Mouse (Mus musculus): ENCODE measurements at regions not wholly inside any gene's neighbourhood (a gene's known extent, or its start where the extent isn't known, plus 50 kb on each side); places are given as distances from the start of the nearest gene placed in this dataset.
A peak's percentile ranks its signal among the peaks of the same experiment; 100 is the strongest.
"Not testable (repeated sequence)": the region's sequence is repeated elsewhere in the genome, so short reads cannot be mapped to it uniquely, and the experiment has no call there.

GRCm38 (mm10) chr6:19855476-19855875 lies 989.4 kb downstream of the Ankrd7 start:
- DNase-seq (ENCODE audit: low spot score in 2 of 2) = not testable (repeated sequence)

DNA sequence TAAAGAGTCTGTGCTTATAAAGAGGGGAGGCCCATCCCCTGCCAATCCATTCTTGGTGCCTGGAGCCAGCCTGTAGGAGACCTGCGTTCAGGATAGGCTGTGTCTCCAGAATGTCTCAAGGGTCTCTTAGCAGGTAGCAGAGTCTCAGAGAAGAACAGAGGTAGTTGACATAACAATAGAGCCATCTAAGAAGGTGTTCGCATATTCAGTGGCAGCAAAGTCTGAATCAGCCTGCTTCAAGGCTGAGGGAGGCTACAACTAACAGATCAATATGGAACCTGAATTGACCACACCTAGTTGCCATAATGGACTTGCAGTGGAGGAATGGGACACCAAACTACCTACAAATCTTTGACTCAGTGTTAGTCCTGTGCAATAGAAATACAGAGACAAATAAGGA lies 998.0 kb downstream of the Ankrd7 start:
- DNase-seq (ENCODE audit: low spot score in 2 of 2) = no peak

DNA sequence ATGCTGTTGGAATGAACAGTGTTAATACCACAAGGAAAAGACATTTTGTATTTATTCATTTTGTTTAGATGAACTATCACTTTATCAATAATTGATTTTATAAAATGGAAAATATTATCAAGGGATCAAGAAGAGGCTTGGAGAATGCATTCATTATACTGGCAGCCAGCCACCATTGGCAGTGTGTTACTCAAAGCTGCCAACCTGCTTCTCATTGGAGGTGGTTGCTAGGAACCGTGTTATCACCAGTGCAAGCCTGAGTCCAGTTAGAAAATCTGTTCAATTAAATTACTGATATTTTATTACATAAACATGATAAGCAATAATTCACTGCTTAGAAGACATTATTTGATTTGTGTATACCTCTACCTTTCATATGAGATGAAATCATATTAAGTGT lies 1003.6 kb downstream of the Ankrd7 start:
- DNase-seq (ENCODE audit: low spot score in 2 of 2) = no peak

DNA sequence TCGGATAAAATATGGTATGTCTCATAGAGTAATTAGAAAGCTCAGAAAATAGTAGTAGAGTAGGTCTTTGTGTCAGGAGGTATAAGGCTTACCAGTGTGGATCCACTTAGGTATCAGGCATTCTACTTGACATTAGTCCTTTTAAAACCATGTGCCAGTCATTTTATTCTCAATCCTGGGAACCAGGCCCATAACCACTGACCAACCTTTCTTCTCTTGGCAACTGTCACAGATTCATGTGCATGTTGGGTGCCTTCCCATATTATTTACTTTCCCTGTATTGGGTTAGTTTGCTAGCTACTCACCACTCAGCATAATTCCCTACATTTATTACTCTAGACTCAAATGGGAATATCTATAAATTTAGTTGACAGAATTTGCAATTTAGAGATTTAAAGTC lies 1045.1 kb downstream of the Ankrd7 start:
- DNase-seq (ENCODE audit: low spot score in 2 of 2) = no peak

GRCm38 (mm10) chr6:19941784-19942183 lies 1075.7 kb downstream of the Ankrd7 start:
- not testable (repeated sequence) for DNase-seq (ENCODE audit: low spot score in 2 of 2)

DNA sequence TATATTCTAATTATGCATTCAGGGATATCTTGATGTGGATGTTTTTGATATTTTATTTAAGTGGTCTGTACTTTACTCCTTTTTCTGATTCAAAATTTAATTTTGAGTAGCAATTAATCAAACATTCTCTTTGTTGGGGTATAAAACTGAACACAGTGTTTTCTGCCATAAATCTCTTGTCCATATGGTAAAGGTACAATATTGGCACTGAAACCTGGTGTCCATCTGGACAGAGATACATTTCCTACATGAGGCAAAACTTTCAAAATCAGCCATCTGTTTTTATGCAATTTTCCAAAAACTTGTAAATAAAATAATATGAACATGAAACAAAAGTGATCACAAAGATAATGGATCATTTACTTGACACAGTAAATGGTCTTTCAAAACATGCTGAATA lies 1078.2 kb downstream of the Ankrd7 start:
- no peak for DNase-seq (ENCODE audit: low spot score in 2 of 2)

DNA sequence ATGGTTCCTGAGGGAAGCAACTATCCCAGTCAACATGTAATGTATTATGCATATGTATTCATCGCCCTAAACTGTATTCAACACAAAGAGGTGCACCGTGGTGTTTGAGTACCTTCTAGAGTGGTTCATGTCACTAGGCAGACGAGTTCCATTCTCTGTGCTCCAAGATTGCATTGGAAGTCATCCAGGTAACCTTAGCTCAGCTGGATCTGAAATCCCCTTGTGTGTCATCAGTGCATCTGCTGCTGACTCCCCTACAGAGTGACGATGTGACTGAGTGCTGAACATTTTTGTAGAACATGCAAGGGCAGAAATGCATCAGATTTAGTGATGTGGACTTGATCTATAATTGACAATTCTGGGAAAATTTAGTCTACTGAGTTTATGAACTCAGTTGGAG lies 1079.6 kb downstream of the Ankrd7 start:
- DNase-seq (ENCODE audit: low spot score in 2 of 2) = no peak

DNA sequence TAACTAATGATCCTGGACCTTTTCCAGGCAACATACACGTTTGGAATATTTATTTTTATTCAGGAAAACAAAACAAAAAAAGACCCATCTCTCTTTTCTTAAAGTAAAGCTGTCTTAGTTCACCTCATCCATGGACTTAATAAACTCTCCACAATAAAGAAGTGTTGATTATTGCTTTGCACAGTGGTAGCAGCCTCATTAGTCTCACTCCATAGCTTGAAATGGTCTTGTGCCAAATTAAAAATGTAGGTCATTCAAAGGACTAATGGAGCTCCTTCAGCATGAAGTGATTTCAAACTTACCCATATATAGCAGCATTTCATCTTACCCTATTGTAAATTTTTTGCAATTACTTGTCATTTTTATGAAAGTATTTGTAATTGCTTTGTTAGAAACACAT lies 1109.8 kb downstream of the Ankrd7 start:
- DNase-seq (ENCODE audit: low spot score in 2 of 2) = no peak

GRCm38 (mm10) chr6:19991829-19992228 lies 1125.7 kb downstream of the Ankrd7 start:
- no peak for DNase-seq (ENCODE audit: low spot score in 2 of 2)

DNA sequence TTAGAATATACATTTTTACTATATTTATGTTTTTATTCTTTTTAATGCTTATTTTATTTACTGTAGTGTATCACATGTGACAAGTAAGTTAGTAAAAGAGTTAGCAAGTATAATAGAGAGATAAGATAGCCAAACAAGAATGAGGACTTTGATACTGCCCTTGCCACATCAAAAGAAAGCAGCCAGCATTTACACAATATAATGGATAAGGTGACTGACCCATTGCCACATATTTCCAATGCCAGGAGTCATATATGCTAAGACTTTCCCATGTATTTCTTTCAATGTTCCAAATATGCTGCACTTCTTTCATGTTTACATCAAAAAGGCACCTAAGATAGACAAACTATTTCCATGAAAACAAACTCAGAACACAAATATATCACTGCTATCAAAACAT lies 1162.3 kb downstream of the Ankrd7 start:
- no peak for DNase-seq (ENCODE audit: low spot score in 2 of 2)

- peak in 1 of 2 experiments; percentile 6 for DNase-seq (ENCODE audit: low spot score in 2 of 2)
Measured at GRCm38 (mm10) chr6:20037769-20038168, 1171.7 kb downstream of the Ankrd7 start.

DNA sequence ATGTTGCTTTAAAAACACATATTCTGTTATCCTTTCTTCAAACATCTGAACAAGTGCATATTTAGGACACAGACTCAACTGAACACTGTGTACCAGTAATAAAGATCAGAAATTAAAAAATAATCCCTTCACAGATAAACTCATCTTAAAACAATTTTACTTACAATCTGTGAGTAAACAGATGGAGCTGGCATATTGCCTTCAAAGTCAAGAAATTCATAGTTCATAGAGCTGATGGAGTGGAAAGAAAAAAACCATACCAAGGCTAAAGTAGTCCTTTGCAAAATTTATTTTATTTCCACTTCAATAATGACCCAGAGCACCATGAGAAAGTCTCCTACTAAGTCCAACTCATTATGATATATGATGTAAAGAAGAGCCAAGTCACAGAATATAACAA lies 1136.6 kb upstream of the Kcnd2 start:
- no peak for DNase-seq (ENCODE audit: low spot score in 2 of 2)

DNA sequence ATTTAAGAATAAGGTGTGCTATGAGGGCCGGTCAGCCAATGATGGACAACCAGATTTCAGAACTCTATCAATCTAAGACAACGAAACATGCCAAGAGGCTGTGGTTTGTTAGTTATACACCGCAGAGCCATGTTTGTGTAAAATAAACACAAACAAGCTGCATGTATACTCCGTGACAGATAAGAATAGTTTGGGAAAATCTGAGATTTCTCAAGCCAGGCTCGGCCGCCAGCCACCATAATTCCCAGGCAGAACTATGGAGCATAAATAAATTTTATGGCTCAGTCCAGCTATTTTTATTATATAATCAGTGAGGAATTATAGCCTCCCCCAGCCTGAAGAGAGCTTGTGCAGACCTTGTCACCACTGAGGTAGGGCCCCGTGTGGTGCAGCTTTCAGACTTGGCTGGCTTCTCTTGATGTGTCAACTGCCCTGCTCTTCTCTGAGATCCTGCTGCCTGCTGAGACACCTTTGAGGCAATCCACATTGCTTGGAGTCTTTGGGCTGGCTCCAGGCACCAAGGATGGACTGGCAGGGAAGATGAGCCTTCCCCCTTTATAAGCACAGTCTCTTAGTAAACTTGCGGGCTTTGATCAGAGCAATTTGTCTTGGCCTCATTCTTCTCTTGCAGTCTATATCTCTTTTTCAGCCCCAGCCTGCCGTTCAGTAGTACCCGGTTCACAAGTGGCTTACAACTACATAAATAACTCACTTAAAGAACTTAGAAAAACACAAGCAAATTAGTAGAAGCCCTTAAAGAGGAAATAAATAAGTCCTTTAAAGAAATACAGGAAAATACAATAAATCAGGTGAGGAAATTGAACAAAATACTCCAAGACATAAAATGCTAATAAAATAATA lies 1123.0 kb upstream of the Kcnd2 start:
- DNase-seq (ENCODE audit: low spot score in 2 of 2) = no peak

DNA sequence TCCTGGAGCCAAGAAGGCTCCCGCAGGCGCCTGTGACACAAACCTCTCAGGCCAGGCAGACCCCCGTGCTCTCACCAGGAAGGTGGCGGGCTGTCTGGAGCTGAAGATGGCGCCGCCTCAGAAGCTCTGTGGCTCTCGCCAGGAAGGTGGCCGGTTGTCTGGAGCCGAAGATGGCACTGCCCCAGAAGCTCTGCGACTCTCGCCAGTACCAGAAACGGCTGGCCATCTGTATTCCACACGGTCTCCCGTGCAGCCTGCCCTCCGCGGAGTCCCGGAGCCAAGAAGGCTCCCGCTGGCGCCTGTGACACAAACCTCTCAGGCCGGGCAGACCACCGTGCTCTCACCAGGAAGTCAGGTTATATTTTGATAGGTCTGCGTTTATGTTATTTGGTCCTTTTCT lies 1081.3 kb upstream of the Kcnd2 start:
- DNase-seq (ENCODE audit: low spot score in 2 of 2) = not testable (repeated sequence)

DNA sequence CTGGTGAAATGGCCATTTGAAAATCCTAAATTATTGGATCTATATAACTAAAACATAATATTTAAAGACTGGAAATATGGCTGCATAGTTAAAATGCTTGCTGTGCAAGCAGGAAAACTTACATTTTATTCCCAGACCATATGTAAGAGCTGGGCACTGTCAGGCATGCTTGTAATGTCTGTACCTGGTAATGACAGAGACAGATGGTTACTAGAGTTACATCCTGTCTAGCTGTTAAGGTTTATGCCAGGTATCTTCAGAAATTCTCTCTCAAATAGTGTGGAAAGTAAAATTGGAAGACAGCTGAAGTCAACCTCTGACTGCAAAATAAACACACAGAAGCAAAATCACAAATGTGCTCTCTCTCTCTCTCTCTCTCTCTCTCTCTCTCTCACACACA lies 1077.8 kb upstream of the Kcnd2 start:
- no peak for DNase-seq (ENCODE audit: low spot score in 2 of 2)
